Mouse (Mus musculus) kidney, postnatal 4 days (tissue): ENCODE results near the gene Zfp292.

Experiments
- DNase-seq, 2 experiments: peaks; one replicate each; pipeline ENCODE4 v3.0.0; 2021; ENCODE audit warnings: mixed read lengths in 2 of 2

The Zfp292 gene

DNA sequence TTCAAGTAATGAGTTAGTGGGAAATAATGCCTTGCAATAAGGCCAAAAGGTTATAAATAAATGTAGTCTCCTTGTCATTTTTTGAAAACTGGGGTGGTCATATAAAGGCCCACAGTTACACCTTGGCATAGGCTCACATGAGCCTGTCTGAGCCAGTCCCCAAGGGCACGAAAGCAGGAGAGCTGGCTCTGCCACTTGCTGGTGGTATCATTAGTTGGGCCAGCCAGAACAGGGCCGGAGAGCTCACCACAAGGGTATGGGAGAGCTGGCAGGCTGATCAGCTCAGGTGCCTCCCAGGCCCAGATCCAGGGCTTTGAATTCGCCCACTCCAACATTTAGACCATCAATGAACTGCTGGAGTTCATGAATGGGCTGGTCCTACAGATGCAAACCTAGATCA is 96.3 kb downstream of the Zfp292 start:
- no peak for DNase-seq

DNA sequence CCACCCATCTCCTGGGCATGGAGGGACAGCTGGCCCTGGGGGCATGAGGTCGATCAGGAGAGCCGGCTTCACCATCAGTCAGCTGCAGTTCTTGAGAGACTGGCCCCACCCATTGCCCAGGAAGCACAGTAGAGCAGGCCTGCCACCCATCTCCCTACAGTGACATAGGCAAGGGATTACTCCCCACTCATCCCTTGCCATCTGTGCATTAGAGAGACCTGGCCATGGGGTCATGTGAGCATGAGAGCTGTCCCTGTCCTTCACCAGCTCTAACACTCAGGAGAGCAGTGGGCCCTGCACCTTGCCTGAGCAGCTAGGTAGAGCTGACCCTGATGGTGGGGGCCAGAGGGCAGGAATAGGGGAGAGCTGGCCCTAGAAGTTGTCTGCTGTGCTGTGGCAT is 97.1 kb downstream of the Zfp292 start:
- DNase-seq: no peak

DNA sequence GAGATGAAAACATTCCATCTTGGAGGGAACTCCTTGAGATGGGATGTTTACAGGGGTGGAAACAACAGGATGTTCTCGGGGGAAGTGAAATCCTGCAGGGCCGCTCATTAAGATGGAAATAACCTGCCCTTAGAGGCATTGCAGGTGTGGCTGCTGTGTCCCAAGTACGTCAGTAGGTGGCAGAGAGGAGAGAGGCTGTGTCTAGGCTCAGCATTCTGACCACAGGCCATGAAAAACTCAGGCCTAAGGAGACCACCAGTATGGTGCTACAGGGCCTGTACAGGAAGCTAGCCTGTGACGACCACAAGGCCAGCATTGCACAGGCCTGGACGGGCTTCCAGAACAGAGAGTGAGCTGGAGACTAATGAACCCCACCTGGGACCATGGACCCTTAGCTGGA is 97.9 kb downstream of the Zfp292 start:
- DNase-seq: no peak

DNA sequence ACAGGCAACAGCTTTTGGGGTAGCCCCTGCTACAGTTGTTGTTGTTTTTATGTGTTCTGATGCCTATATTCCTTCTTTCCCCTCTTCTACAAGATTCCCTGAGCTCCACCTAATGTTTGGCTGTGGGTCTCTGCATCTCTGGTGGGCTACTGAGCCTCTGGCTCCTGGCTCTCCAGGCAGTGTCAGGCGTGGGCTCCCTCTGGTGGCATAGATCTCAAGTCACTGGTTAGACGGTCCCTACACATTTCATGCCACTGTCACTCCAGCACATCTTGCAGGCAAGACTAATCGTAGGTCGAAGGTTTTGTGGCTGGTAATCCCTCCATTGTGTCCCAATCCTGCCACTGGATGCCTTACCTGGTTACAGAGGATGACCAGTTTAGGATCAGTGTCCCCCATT is 100.0 kb downstream of the Zfp292 start:
- peak; percentile 47 to 59 for DNase-seq

DNA sequence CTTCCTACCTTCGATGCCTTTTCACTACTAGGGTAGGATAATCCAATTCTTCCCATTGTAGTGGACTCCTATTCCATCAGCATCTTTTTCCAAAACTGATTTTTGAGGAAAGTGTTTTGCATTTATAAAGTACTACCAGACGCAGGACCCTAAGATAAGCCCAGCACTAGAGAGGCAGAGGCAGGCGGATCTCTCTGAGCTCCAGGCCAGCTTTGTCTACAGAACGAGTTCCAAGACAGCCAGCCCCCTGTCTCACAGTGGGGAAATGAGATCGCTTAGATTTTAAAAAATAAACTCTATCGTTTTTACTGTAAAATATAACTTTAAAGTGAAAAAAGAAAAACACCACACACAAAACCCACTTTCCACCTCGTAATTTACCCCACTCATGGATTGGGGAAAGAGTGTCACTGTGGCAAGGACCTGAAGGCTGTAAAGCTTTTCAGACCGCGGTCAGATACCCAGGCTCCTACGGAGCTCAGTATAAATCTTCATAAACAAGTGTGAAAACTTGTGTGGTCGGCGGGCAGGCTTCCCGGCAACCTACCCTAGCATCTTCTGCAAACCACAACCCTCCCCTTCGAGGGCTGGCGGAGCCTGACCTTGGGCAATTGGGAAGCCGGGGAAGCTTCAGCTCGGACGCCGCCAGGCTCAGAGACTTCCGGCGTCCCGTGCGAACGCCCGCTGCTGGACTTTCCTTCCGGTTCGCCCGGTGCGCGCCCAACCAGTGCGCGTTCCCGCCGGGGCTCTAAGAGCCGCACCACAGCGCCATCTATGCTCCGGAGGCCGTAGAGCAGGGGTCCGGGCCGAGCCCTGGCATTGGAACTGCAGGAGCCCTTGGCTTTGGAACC is 104.9 kb downstream of the Zfp292 start, which contains the start of gene Smim8:
Gene Smim8, minus strand, starts transcription at position 747 of the 851 bp plus-strand sequence.
- peak; percentile 96 for DNase-seq

DNA sequence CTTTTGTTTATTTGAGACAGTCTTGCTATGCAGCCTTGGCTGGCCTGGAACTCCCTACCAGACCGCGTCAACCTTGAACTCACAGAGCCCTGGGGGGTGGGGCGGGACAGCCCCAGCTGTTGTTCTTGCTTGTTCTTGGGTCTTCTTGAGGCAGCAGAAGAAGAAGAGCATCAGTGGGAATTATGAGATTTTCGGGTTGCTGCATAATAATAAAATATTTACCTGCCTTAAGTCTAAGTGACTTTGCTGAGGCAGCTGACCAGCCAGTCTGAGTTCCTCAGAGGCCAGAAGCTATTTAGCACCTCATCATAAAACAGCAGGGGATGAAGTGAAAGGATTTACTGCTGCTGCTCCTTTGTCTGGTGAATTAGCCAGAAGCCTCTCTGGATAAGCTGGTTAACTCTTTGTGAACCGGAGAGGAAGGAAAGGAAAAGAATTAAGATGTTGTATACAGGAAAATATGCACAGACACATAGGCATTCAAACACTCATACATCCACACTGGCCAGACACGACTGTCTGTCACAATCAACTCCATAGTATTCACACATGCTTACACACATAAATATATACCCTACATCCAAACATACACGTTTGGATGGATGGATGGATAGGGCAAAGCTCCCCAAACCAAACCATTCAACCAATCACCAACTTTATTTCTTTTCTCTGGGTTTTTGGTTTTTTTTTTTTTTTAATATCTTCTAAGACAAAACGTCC is 110.9 kb downstream of the Zfp292 start:
- DNase-seq: peak in 1 of 2 experiments; percentile 12

DNA sequence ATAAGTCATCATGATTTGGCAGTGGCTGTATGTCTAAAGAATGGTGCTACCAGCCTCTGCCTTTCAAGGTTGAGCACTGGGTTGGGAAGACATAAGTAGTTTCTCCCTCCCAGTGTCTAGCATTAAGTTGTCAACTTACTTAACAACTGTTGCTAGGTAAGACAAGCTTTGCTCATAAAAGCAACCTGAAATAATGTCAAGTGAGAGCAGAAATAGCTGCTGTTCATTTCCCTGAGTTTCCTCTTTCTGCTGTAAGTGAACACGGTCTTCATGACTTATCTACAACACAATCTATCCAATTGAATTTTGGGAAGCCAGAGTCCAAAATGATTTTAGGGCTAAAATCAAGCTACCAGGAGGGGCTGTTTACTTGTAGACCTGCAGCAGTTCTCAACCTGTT is 126.6 kb downstream of the Zfp292 start, which contains the start of gene Gm136:
Gene Gm136, minus strand, starts transcription at position 101 of the 400 bp plus-strand sequence.
- DNase-seq: no peak
